Mouse (Mus musculus) spleen, postnatal 36 days (tissue): ENCODE data around the gene Pias4.
"Not testable (repeated sequence)": the region's sequence is repeated elsewhere in the genome, so short reads cannot be mapped to it uniquely, and the experiment has no call there.

Experiments
- DNase-seq, 2 experiments: peaks; one replicate each; pipeline ENCODE4 v3.0.0; 2022; ENCODE audit warnings: low spot score in 2 of 2, mixed read lengths in 1 of 2

Pias4 gene

DNA sequence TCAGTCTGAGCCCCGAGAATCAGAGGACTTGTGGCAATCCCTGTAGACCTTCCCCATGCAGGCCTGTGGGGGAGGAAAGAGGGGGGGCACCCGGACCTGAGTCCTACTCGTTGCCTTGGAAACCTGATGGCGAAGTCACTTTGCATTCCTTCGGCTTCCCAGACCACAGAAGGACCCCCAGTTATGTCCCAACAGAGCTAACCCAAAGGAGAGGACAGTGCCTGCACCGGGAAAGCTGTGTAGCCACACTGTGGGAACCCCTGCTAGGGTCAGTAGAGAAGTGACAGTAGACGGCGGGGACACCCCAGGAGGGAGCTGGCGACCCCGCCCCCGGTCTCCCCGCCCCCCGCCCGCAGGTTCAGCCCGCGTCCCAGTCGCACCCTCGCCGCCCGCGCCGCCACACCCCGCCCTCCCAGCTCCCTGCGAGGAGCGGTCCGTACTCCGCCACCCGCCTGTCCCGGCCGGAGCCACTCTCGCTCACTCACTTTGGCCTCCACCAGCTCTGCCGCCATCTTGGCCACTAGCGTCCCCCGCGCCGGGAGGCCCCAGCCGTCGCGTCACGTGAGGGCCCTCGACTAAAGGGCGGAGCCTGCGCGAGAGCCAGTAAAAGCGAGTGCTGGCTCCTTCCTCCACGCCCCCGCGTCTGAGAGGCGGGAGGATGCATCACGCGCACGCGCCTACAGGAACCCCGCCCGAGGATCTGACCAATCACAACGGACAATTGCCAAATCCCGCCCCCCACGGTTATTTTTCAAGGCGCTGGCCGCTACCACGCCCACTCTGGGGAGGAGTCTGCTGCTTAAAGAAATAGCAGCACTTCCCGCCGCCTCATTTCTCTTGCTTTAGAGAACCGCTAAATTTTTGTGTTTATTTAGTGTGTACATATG, at the start of gene Pias4:
Gene Pias4, minus strand, starts transcription at position 724 of the 887 bp plus-strand sequence.
- DNase-seq, result peak; percentile 100

DNA sequence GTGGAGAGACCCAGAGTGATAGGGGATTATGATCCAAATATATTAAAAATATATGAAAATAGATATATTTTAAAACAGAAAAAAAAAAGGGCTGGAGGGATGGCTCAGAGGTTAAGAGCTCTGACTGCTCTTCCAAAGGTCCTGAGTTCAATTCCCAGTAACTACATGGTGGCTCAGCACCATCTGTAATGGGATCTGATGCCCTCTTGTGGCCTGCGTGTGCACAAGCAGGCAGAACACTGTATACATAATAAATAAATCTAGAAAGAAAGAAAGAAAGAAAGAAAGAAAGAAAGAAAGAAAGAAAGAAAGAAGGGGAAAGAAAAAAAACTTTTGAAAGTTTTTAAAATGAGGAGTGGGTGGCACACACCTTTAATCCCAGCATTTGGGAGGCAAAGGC, 49.5 kb upstream of the Pias4 start:
- not testable (repeated sequence) for DNase-seq

DNA sequence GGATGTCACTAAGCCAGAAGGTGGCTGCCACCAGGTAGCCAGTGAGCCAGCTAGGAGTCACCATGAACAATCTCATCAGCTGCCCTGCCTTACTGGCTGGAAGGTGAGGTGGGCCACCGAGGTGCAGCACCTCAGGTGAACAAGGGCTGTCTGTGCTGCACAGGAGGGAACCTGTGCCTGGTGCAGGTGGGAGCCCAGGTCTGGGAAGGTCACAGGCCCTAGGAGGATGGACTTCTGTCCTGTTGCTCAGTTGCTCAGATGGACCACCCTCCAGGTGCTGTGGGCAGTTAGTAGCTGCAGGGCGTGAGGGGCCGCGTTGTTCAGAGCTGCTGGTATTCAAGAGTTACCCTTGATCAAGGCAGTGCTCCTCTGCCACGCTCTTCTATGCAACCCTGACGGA, 49.1 kb upstream of the Pias4 start:
- no peak for DNase-seq

DNA sequence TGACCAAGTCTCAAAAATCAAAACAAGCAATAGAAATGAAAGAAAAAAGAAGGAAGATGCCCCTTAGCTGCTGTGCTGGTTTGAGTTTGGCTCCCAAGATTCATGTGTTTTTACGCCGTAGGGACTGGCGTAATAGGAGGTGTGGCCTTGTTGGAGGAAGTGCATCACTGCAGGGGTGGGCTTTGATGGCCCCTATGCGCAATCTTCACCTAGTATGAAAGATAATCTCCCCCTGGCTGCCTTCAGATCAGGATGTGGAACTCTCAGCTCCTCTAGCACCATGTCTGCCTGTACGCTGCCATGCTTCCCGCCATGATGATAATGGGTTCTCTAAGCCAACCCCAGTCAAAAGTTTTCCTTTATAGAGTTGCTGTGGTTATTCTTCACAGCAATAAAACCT, 48.5 kb upstream of the Pias4 start:
- DNase-seq, result no peak

DNA sequence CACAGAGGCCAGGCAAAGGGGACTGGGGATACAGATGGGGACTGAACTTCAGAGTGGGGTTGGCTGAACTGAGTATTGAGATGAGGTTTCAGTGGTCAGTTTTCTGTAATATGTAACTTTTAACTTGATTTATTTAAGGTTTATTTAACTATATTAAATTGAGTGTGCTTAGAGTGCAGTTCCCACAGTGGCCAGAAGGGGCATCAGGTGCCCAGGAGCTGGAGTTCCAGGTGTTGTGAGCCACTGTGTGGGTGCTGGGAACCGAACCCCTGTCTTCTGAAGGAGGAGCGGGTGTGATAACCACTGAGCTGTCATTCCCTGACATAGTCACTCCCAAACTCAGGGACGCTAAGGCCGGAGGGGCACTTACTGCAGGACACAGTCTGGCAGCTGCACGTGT, 42.4 kb upstream of the Pias4 start:
- DNase-seq, result no peak

DNA sequence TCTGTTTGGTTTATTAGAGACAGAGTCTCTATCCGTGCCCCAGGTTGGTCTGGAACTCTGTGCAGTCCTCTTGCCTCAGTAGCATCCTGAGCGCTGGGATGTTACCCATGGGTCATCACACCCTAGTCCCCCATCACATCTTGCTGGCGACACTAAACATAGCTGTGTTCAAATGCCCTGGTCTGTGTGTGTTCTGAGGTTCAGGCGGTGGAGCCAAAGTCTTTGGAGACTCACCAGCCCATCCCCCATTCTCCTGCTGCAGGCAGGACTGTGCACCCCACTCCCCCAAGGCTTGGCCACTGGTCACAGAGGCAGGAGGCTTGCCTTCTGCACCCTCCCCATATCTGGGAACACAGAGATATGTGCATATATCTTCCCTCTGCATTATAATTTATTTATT, 36.4 kb upstream of the Pias4 start:
- DNase-seq, result no peak

DNA sequence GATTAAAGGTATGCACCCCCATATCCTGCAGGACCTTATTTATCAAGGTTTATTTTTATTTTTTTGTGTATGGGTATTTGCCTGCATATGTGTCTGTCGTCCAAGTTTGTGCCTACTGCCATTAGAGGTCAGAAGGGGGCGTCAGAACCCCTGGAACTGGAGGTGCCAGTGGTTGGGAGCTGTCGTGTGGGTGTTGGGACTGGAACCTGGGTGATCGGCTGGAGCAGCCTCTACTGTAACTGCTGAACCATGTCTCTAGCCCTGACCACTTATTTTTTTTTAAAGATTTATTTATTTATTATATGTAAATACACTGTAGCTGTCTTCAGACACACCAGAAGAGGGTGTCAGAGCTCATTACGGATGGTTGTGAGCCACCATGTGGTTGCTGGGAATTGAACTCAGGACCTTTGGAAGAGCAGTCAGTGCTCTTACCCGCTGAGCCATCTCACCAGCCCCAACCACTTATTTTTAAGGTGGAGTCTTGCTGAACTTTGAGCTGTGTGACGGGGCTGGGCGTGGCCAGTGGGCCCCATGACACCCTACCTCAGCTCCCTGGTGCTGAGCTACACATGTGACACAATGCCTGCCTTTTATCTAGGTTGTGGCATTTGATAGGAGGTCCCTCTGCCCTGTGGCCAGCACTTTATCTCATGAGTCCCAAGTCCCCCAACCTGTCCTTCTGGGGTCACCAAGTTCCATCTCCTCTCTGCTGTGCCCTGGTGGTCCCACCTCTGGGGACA, 35.4 kb upstream of the Pias4 start:
- no peak for DNase-seq

DNA sequence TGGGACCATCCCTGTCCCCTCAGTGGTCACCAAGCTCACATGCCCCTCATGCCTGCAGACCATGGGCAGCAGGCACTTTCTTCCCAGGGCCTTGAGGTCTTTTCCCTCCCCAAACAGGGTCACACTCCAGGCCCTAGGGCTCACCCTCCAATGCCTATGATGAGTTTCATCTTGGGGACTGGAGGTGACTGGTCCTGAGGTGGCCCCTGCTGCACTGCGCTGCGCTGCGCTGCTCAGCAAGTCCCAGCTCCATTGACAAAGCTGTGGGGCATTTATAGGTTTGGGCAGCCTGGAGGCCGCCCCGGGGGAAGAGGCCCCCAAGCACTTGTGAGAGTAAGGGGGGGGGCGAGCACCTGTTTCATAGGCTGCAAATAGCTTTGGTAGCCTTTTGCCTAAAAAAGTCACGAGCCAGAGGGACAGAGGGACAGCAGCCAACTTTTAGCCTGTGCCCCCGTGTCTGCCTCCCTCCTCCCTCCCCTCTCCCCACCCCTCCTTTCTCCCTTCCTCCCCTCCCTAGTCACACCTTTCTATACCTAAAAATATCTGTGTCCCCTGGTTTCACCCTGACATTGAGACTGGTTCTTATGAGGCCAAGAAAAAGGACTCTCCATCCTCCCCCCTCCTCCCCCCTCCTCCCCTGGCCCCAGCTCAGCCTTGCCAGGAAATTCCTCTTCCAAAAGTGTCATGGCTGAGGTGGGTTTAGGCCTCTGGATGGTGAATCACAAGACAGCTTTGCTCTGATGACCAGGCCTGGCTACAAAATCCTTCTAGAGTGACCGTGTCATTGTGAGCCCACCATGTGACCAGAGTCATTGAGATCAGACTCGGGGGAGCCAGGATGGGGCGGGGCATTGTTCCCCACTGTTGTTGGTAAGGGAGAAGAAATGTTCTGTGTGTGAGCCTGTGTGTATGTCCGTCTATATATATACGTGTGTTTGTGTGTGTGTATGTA, 34.4 kb upstream of the Pias4 start, which contains the start of gene Nmrk2:
Gene Nmrk2, minus strand, starts transcription at position 245 of the 952 bp plus-strand sequence.
- DNase-seq, result no peak

DNA sequence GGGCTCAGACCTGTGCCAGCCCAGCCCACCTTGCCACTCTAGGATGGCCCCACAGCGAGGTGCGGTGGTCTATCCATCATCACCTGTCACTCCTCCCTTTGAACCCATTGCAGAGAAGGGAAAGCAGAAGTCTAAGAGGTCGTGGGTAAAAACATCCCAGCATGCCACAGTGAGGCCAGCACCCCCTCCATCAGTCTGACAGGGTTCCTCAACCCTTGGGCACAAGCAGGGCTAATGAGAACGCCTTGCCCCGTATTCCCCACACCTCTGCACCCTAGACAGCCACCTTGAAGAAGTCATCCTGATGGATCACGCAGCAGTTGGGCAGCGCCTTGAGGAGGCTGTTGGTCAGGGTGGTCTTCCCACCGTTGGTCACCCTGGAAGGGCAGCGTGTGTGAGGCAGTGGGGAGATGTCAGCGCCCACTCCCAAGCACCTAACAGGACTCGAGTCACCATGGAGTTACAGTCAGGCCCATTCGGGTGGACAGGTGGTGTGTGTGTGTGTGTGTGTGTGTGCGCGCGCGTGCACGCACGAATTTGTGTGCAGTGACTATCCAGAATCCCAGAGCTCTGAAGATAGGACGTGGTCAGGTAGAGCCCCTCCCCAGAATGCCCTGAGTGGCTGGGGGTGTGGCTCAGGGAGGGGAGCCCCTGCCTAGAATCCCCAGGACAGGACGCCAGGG, 33.0 kb upstream of the Pias4 start:
- DNase-seq, result no peak

DNA sequence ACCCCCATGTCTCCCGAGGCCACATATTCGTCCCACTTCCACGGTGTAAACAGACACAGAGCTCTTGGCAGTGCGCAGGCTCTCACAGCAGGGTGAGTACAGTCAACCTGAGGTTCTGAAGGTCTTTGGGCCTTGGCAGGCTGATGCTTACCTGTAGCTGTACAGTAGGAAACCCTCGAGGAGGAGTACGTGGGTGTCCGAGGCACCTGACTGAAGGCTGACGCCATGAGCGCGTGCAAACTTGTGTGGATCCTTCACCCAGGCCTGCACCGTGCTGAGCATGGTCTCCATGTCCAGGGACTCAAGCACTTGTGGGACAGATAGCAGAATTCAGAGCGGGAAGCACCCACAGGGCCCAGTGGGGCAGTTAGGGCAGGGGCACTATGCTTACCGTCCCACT, 32.4 kb upstream of the Pias4 start:
- DNase-seq, result no peak

DNA sequence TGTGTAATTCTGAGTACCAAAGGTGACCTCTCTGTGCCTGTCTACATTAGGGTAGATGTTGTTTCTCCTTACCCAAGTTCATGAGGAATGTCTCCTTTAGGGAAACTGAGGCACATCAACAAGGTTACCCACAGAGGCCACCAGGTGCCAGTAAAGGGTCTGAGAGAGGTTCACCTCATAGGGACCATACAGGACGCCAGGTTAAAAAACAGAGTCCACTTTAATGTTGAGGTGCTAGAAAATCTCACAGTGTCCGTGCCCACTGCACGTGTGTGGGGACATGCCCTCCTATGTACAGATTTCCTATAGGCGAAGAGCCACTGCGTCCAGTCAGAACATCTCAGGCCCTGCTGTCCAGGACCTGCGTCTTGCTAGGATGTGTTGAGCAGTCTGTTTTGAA, 31.3 kb upstream of the Pias4 start:
- no peak for DNase-seq

DNA sequence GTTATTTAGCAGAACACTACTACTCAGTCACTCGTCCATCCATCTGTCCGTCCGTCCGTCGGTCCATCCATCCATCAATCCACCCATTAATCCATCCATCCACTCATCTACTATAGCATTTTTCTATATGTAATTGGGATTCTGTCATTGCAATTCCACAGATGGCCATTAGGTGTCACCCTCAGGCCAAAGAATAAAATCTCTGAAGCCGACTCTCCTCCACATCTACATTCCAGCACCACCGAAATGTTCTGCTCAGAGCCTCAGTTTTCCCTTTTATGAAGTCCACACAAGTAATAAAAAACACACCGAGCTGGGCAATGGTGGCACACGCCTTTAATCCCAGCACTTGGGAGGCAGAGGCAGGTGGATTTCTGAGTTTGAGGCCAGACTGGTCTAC, 30.5 kb upstream of the Pias4 start:
- DNase-seq, result peak in 1 of 2 experiments; percentile 60

DNA sequence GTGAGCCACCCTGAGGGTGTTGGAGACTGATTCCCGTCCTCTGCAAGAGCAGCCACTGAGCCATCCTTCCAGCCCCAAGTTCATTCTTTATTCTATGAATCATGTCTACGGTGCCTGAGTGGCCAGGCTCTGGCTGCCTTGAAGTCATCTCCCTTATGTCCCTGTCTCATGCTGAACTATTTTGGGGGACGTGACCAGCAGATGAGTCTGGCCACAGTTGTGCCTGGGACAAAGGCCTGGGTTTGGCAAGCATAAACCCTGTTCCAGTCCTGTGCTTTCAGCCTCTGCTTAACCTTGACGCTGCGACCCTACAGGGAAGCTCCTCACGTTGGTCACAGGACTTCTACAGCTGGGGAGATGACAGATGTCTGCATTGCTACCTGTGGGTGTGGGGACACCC, 29.6 kb upstream of the Pias4 start:
- no peak for DNase-seq

DNA sequence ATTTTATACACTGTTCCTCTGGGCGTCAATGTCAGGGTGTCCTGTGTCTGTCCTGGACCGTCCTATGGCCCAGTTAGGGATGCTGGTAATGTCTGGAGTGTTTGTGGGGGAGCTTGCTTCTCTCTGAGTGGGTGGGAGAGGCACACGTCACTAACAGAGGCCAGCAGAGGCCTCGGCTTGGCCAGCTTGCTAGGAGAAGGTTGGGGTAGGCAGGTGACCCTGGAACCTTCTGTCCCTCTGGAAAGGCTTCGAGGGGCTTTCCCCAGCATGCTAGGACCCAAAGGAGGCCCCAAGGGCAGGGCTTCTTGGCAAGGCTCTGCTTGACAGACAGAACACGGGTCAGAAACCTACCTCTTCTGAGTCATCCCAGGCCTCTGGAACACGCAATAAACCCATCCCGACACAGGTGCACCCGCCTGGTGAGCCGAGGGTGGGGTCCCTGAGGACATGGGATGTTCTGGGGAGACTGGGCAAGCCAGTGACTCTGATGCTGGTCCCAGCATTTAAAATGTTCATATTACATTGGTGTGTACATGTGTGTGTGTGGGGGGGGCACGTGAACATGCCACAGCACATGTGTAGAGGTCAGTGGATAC, 28.8 kb upstream of the Pias4 start:
- DNase-seq, result no peak

DNA sequence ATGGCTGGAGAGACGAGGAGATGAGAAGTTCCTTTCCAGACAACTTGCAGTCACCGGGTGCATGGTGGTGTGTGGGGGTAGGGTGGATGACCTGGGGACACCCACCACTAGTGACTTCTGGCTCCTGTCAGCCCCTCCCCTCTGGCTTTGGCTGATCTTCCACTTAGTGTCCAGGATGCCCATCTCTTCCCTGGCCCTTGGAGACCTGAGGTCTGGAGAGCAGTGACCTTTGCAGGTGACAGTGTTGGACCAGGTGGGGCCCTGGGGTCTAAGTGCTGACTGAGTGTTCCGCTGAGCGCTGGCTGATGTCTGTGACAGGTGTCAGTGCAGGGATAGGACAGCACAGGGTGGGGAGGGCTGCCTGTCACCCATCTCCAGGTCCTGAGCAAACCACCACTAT, 27.6 kb upstream of the Pias4 start:
- no peak for DNase-seq

DNA sequence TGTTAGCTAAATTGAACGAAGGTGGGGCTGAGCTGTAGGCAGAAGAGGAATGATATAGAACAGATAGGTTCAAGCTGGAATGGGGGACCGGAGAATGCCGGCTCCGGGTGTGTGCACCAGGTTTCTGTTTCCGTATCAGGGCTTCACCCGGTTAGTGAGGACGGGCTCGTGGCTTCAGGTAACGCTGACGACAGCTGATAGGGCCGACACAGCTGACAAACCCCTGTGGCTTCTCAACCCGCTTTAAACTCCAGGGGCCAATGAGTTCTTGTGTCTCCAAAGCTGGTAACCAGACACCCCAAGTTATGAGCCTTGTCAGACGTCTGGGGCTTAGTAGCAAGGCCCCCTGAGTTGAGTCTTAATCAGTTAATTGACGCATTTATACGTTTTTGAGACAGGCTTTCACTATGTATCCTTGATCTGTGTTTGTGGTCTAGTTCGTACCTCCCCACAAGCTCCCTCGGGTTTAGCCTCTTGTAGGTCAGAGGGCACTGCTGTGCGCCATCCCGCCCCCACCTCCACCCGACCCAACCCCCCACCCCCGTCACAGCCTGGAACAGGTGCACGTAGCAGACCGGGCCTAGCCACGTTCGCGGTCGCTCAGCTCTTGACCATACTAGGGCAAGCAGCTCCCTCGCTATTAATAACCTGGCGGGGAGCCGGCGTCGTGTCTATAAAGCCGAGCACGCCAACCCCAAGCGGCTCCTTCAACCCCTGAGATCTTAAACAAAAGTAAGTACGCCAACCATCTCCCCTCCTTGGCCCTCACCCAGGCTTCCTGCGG, 26.5 kb upstream of the Pias4 start:
- DNase-seq, result peak; percentile 73 to 74

DNA sequence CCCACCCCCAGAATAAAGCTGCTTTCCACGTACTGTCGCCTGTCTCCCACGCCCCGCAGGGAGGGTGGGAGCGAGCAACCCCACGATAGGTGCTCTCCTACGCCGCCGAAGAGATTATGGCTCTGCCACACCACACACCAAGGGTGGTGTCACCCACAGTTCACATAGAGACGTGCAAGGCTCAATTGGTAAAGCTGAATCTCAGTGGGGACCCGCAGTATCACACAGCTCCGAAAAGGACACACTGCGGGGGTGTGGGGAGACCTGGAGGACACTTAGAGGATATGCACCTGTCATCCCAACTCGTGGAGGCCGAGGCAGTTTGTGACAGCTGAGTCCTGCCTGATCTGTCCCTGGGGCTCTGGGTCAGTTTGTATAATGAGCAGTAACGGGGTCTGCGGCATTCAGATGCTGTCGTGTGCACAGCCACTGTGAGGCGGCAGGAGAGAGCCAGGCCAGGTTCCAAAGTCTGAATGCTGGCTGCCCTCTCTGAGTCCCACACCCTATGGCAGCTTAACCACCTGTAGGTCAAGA, 25.3 kb upstream of the Pias4 start:
- peak in 1 of 2 experiments; percentile 41 for DNase-seq

DNA sequence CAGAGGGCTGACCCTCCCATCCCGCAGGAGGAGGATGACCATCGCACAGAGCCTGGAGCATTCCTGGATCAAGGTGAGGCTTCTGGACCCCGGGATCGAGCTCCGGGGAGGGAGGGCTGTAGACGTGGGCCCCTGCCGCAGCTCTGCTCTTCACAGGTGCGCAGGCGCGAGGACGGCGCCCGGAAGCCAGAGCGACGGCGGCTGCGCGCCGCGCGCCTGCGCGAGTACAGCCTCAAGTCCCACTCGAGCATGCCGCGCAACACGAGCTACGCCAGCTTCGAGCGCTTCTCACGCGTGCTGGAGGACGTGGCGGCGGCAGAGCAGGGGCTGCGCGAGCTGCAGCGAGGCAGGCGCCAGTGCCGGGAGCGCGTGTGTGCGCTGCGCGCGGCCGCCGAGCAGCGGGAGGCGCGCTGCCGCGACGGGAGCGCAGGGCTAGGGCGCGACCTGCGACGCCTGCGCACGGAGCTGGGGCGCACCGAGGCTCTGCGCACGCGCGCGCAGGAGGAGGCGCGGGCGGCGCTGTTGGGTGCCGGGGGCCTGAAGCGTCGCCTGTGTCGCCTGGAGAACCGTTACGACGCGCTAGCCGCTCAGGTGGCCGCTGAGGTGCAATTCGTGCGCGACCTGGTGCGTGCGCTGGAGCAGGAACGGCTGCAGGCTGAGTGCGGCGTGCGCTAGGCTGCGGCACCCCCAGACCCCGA, 24.7 kb upstream of the Pias4 start:
- DNase-seq, result peak; percentile 85 to 87

DNA sequence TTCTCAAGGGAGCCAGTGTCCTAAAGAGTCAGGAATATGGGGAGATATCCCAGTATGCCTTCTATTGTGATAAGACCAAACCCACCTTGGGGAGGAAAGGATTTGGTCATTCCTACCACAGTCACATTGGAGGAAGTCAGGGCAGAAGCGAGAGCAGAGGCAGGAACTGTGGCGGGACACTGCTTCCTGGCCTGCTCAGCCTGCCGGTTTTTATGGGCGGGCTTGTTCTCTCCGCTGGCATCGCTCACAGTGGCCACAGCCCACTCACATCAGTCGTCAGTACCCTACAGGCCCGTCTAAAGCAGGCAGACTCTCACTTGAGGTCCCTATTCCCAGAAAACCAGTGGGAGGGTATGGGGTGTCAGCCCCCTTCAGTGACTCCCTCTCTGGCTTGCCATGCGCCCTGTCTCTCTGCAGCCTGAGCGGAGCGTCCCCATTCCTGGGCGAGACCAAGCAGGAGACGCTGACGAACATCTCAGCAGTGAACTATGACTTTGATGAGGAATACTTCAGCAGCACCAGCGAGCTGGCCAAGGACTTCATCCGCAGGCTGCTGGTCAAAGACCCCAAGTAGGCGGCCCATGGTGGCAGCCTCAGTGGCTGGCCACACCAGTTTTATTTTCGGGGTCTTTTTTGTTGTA, 23.7 kb upstream of the Pias4 start:
- no peak for DNase-seq
